Mouse (Mus musculus) ES-E14 (cell line): ENCODE results near the gene Fabp3.

Source experiments
- CHD2 ChIP-seq: IDR thresholded peaks from 2 replicates; pipeline ENCODE4 v1.6.1; 2014; ENCODE audit warnings: mild to moderate bottlenecking, low read depth, low read length, inconsistent platforms
- HCFC1 ChIP-seq: IDR thresholded peaks from 2 replicates; pipeline ENCODE4 v1.6.1; 2012; ENCODE audit warnings: low read length, inconsistent platforms, borderline replicate concordance; ENCODE audit not compliant: insufficient read depth
- MAFK ChIP-seq: IDR thresholded peaks from 2 replicates; pipeline ENCODE4 v1.6.1; 2014; ENCODE audit warnings: mild to moderate bottlenecking, low read depth, low read length, inconsistent platforms; ENCODE audit not compliant: insufficient read depth
- ZC3H11A ChIP-seq: IDR thresholded peaks from 2 replicates; pipeline ENCODE4 v1.6.1; 2012; ENCODE audit warnings: low read depth, mild to moderate bottlenecking, inconsistent platforms, low read length, borderline replicate concordance
- ZNF384 ChIP-seq: IDR thresholded peaks from 2 replicates; pipeline ENCODE4 v1.6.1; 2012; ENCODE audit warnings: low read depth, low read length, inconsistent platforms

- no peak for TF ChIP-seq ZNF384
- TF ChIP-seq ZC3H11A = no peak
- no peak for TF ChIP-seq MAFK
- TF ChIP-seq CHD2 = no peak
- TF ChIP-seq HCFC1 = no peak
Observed at GRCm38 (mm10) chr4:130312526-130312925, 4.1 kb downstream of the Fabp3 start.
